Mouse (Mus musculus): ENCODE data around the gene Gal3st1.

DNA sequence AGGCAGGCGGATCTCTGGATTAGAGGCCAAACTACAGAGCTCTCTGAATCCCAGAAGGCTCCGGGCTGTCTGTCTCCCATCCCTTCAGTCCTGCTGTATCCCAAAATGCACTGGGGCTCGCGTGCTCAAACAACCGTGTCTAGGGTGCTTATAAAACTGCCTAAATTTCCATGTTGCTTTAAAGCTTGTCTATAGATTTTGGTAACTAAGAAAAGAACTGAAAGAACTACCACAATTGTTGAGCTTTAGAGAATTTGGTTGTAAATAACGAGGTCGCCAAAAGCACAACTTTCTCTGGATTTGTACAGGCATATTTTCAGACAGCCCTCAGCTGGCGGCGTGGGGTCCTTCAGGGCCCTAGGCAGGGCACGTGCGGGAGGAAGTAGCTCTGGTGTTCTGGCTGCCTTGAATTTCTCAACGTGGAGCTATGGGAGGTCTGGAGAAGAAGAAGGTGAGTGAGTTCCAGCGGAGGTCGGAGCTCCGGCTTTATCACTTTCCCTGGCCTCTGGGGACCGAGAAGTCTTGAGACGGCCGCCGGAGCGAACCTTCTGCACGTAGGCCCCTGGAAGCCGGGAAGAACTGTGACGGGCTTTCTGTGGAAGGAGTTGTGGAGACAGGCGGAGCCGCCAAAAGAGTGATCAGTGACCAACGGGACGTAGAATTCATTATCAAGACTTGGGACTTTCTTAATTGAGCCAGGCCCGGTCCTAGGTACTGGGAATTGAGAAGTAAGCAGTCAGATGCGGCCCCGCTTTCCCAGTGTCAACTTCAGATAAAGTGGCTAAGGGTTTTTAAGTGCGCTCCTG is 19.6 kb upstream of the Gal3st1 start, which contains the start of gene Pes1:
- TF ChIP-seq ELF1 (IDR thresholded peaks at IDR 0.05; ENCODE audit: low read depth, low read length) (peak; percentile 78), MYB (IDR thresholded peaks at IDR 0.05; ENCODE audit: low read depth, low read length) (no peak), GATA1 (IDR thresholded peaks at IDR 0.05; ENCODE audit: low read depth, low read length) (no peak), ZC3H11A (IDR thresholded peaks at IDR 0.05; ENCODE audit: low read depth, low read length) (no peak), USF1 (IDR thresholded peaks at IDR 0.05; ENCODE audit: low read depth, low read length) (peak; percentile 92), CTCF (IDR thresholded peaks at IDR 0.05 in 2 of 3, conservative IDR thresholded peaks at IDR 0.05 in 1 of 3; ENCODE audit: control insufficient read depth in 1 of 3, insufficient read depth in 1 of 3, low read depth in 2 of 3, low read length in 3 of 3, poor library complexity in 1 of 3, severe bottlenecking in 1 of 3) (no peak; a peak in 1 of 6 replicates)
